Mouse (Mus musculus) limb, embryonic 14.5 days (tissue): ENCODE results near the gene Ttc21a. TPM values are rescaled to one million over a fixed set of nuclear protein-coding genes. Genes with fewer than 3 reads are reported as not detected.

Source experiments
- ATAC-seq: fragments of 200-750 bp; cut with Nextera tagmentation; 2 replicates; pipeline ENCODE4 v1.8.0; 2017; ENCODE audit warnings: low read depth, moderate number of reproducible peaks, moderate TSS enrichment; ENCODE audit not compliant: low FRiP score
- DNase-seq: peaks from one replicate; pipeline ENCODE4 v3.0.0-alpha.2; 2015; ENCODE audit warnings: low spot score
- H3K27ac ChIP-seq: fragments of 300-500 bp; sonication (generic); replicated peaks from 2 replicates; pipeline ENCODE4 v1.5.1; 2014; ENCODE audit warnings: low read depth, mild to moderate bottlenecking, low read length, moderate library complexity, mixed read lengths
- H3K27me3 ChIP-seq: fragments of 300-500 bp; sonication (generic); 2 replicates; pipeline ENCODE4 v1.6.1; 2014; ENCODE audit warnings: low read length, mixed read lengths; ENCODE audit not compliant: control insufficient read depth, insufficient read depth
- H3K36me3 ChIP-seq: fragments of 300-500 bp; sonication (generic); 2 replicates; pipeline ENCODE4 v1.6.1; 2014; ENCODE audit warnings: mild to moderate bottlenecking, low read length, moderate library complexity, mixed read lengths; ENCODE audit not compliant: control insufficient read depth, insufficient read depth
- H3K4me1 ChIP-seq: fragments of 300-500 bp; sonication (generic); 2 replicates; pipeline ENCODE4 v1.6.1; 2014; ENCODE audit warnings: antibody characterized with exemption, low read length, mixed read lengths; ENCODE audit not compliant: control insufficient read depth, insufficient read depth
- H3K4me2 ChIP-seq: fragments of 300-500 bp; sonication (generic); replicated peaks from 2 replicates; pipeline ENCODE4 v1.6.1; 2014; ENCODE audit warnings: low read depth, mild to moderate bottlenecking, low read length, moderate library complexity; ENCODE audit not compliant: severe bottlenecking
- H3K4me3 ChIP-seq: fragments of 300-500 bp; sonication (generic); replicated peaks from 2 replicates; pipeline ENCODE4 v1.5.1; 2014; ENCODE audit warnings: low read length
- H3K9ac ChIP-seq: fragments of 300-500 bp; sonication (generic); 2 replicates; pipeline ENCODE4 v1.6.1; 2014; ENCODE audit warnings: mild to moderate bottlenecking, low read depth, low read length, moderate library complexity; ENCODE audit not compliant: severe bottlenecking
- H3K9me3 ChIP-seq: fragments of 300-500 bp; sonication (generic); 2 replicates; pipeline ENCODE4 v1.6.1; 2016; ENCODE audit warnings: low read length; ENCODE audit not compliant: control insufficient read depth
- POLR2A ChIP-seq: fragments of 200-500 bp; IDR thresholded peaks from 2 replicates; pipeline ENCODE4 v1.8.0; 2012; ENCODE audit warnings: inconsistent platforms, mild to moderate bottlenecking, moderate library complexity, borderline replicate concordance; ENCODE audit not compliant: insufficient read depth, insufficient read length; ENCODE audit errors: extremely low read depth
- WGBS: fragments of 180-500 bp; shearing (Covaris S2); extraction: QIAGEN DNeasy Blood & Tissue Kit; methylation state at CpG from one replicate; pipeline ENCODE4 v1.1.7; 2014; 5-methylcytosine and 5-hydroxymethylcytosine counted together
- polyA plus RNA-seq, 2 experiments: library from polyadenylated mRNA; depleted of rRNA in 1 of 2; stranded (reverse) in 1 of 2; unstranded in 1 of 2; fragments of >200 nt; fragmentation: Nextera tagmentation in 1 of 2; extraction: Ambion mirVana in 1 of 2; gene quantifications; 2 replicates each; pipeline versions ENCODE4 v1.2.1 to v1.2.3; 2012 to 2014

The Ttc21a gene
- polyA plus RNA-seq, 2 experiments, result 0.10 to 0.34 TPM

GRCm38 (mm10) chr9:119925729-119926128 is 11.7 kb upstream of the Ttc21a start:
- ATAC-seq, result no peak
- TF ChIP-seq POLR2A, result no peak
- WGBS, result 78% methylated on average over 8 of the region's 8 CpGs

GRCm38 (mm10) chr9:119926497-119926896 is 10.9 kb upstream of the Ttc21a start:
- no peak for TF ChIP-seq POLR2A
- no peak for DNase-seq
- no peaks in the 10 kb centered on the region for H3K27me3 ChIP-seq
- no peak overlapping the region for H3K27ac ChIP-seq
- WGBS, result 85% methylated on average over 5 of the region's 5 CpGs
- H3K9ac ChIP-seq, result no peak overlapping the region
- no peaks in the 10 kb centered on the region for H3K9me3 ChIP-seq
- no peaks in the 10 kb centered on the region for H3K4me1 ChIP-seq
- H3K4me3 ChIP-seq, result no peak overlapping the region
- peaks cover 89% of the 10 kb centered on the region for H3K36me3 ChIP-seq
- ATAC-seq, result no peak
- H3K4me2 ChIP-seq, result no peak overlapping the region

More at GRCm38 (mm10) chr9:119925729-119926128, 11.7 kb upstream of the Ttc21a start:
- no peak for DNase-seq
- Histone ChIP-seq H3K4me3 (no peak overlapping the region), H3K27me3 (no peaks in the 10 kb centered on the region), H3K9me3 (no peaks in the 10 kb centered on the region), H3K4me2 (no peak overlapping the region), H3K27ac (no peak overlapping the region), H3K9ac (no peak overlapping the region), H3K4me1 (no peaks in the 10 kb centered on the region), H3K36me3 (peaks cover 87% of the 10 kb centered on the region)

- TF ChIP-seq POLR2A, result no peak
- H3K27ac ChIP-seq, result no peak overlapping the region
- ATAC-seq (no peak), DNase-seq (no peak)
- no peak overlapping the region for H3K4me2 ChIP-seq
- no peaks in the 10 kb centered on the region for H3K27me3 ChIP-seq
- H3K36me3 ChIP-seq, result peaks cover 55% of the 10 kb centered on the region
- H3K9me3 ChIP-seq, result no peaks in the 10 kb centered on the region
- H3K4me1 ChIP-seq, result peaks cover 6% of the 10 kb centered on the region; the same call in 1 of the 2 replicates
- no peak overlapping the region for H3K4me3 ChIP-seq
- 89% methylated on average over 12 of the region's 12 CpGs for WGBS
- H3K9ac ChIP-seq, result no peak overlapping the region
Observed at GRCm38 (mm10) chr9:119932358-119932757, 5.0 kb upstream of the Ttc21a start.

GRCm38 (mm10) chr9:119933675-119934074 is 3.7 kb upstream of the Ttc21a start:
- Histone ChIP-seq H3K27ac (no peak overlapping the region), H3K9me3 (no peaks in the 10 kb centered on the region), H3K4me1 (peaks cover 6% of the 10 kb centered on the region; the same call in 1 of the 2 replicates), H3K27me3 (no peaks in the 10 kb centered on the region), H3K4me2 (no peak overlapping the region), H3K36me3 (peaks cover 42% of the 10 kb centered on the region), H3K9ac (no peak overlapping the region), H3K4me3 (no peak overlapping the region)
- ATAC-seq (no peak), DNase-seq (no peak)
- WGBS, result 86% methylated on average over 6 of the region's 6 CpGs
- TF ChIP-seq POLR2A, result no peak

- Histone ChIP-seq H3K4me1 (peaks cover 22% of the 10 kb centered on the region; the same call in 1 of the 2 replicates), H3K4me2 (no peak overlapping the region), H3K27me3 (no peaks in the 10 kb centered on the region), H3K4me3 (no peak overlapping the region), H3K9me3 (no peaks in the 10 kb centered on the region), H3K36me3 (no peaks in the 10 kb centered on the region), H3K9ac (no peak overlapping the region), H3K27ac (no peak overlapping the region)
- no peak for TF ChIP-seq POLR2A
- ATAC-seq (no peak), DNase-seq (no peak)
- 69% methylated on average over 4 of the region's 4 CpGs for WGBS
Observed at GRCm38 (mm10) chr9:119938496-119938895, 1.1 kb downstream of the Ttc21a start.

- Histone ChIP-seq H3K4me1 (peaks cover 22% of the 10 kb centered on the region; the same call in 1 of the 2 replicates), H3K27ac (no peak overlapping the region), H3K36me3 (no peaks in the 10 kb centered on the region), H3K9ac (no peak overlapping the region), H3K4me2 (no peak overlapping the region), H3K4me3 (no peak overlapping the region), H3K9me3 (no peaks in the 10 kb centered on the region), H3K27me3 (no peaks in the 10 kb centered on the region)
- 30% methylated on average over 10 of the region's 10 CpGs for WGBS
- DNase-seq (no peak), ATAC-seq (no peak)
- TF ChIP-seq POLR2A, result no peak
Observed at GRCm38 (mm10) chr9:119939646-119940045, 2.2 kb downstream of the Ttc21a start.
